Mouse (Mus musculus) kidney, postnatal 0 days (tissue): Measurements from ENCODE around the gene Bpifb2. TPM values are rescaled to one million over a fixed set of nuclear protein-coding genes. Genes with fewer than 3 reads are reported as not detected.

Source experiments
- ATAC-seq: fragments of 200-750 bp; cut with Nextera tagmentation; replicated peaks from 2 replicates; pipeline ENCODE4 v1.8.0; 2017; ENCODE audit warnings: low read depth, moderate number of reproducible peaks, moderate TSS enrichment, moderate library complexity; ENCODE audit not compliant: low FRiP score
- DNase-seq: peaks from one replicate; pipeline ENCODE4 v3.0.0-alpha.2; 2016; ENCODE audit warnings: low spot score
- H3K27ac ChIP-seq: fragments of 300-500 bp; sonication (generic); 2 replicates; pipeline ENCODE4 v1.5.1; 2014; ENCODE audit warnings: mild to moderate bottlenecking
- H3K27me3 ChIP-seq: fragments of 300-500 bp; sonication (generic); 2 replicates; pipeline ENCODE4 v1.6.1; 2014; ENCODE audit warnings: low read length, mixed read lengths; ENCODE audit not compliant: insufficient read depth
- H3K36me3 ChIP-seq: fragments of 300-500 bp; sonication (generic); 2 replicates; pipeline ENCODE4 v1.6.1; 2014; ENCODE audit warnings: low read length, mixed read lengths; ENCODE audit not compliant: insufficient read depth
- H3K4me1 ChIP-seq: fragments of 300-500 bp; sonication (generic); replicated peaks from 2 replicates; pipeline ENCODE4 v1.6.1; 2014; ENCODE audit warnings: antibody characterized with exemption, low read length, mixed read lengths; ENCODE audit not compliant: insufficient read depth
- H3K4me2 ChIP-seq: fragments of 300-500 bp; sonication (generic); 2 replicates; pipeline ENCODE4 v1.6.1; 2014; ENCODE audit warnings: mild to moderate bottlenecking, low read length, moderate library complexity, mixed read lengths
- H3K4me3 ChIP-seq: fragments of 300-500 bp; sonication (generic); replicated peaks from 2 replicates; pipeline ENCODE4 v1.5.1; 2014; ENCODE audit warnings: low read depth, low read length
- H3K9ac ChIP-seq: fragments of 300-500 bp; sonication (generic); 2 replicates; pipeline ENCODE4 v1.6.1; 2014; ENCODE audit warnings: low read depth, low read length
- H3K9me3 ChIP-seq: fragments of 300-500 bp; sonication (generic); replicated peaks from 2 replicates; pipeline ENCODE4 v1.6.1; 2016; ENCODE audit warnings: low read length, inconsistent platforms, mixed read lengths
- CTCF ChIP-seq: IDR thresholded peaks from 2 replicates; pipeline ENCODE4 v1.5.1; 2016; ENCODE audit warnings: antibody characterized with exemption, low read depth, mild to moderate bottlenecking, moderate library complexity
- WGBS: fragments of 180-500 bp; shearing (Covaris S2); extraction: QIAGEN DNeasy Blood & Tissue Kit; methylation state at CpG from one replicate; pipeline ENCODE4 v1.1.7; 2014; 5-methylcytosine and 5-hydroxymethylcytosine counted together
- polyA plus RNA-seq: library from polyadenylated mRNA; unstranded; fragments of >200 nt; fragmentation: Nextera tagmentation; extraction: Ambion mirVana; gene quantifications from 2 replicates; pipeline ENCODE4 v1.2.1, GENCODE M21; 2015

Gene Bpifb2
- polyA plus RNA-seq, 1 experiment from 2014 or later, result not detected

GRCm38 (mm10) chr2:153944567-153944966, 69.7 kb downstream of the Bpifb2 start:
- Histone ChIP-seq H3K27ac (no peak overlapping the region), H3K4me2 (no peak overlapping the region), H3K9me3 (no peaks in the 10 kb centered on the region), H3K4me1 (no peaks in the 10 kb centered on the region), H3K9ac (no peak overlapping the region), H3K27me3 (no peaks in the 10 kb centered on the region), H3K4me3 (no peak overlapping the region), H3K36me3 (no peaks in the 10 kb centered on the region)
- ATAC-seq, result no peak
- TF ChIP-seq CTCF, result no peak
- 80% methylated on average over 8 of the region's 8 CpGs for WGBS
- no peak for DNase-seq

Other genes with a start within 250 kb of the Bpifb2 start
- gene Commd7, start 242.3 kb upstream of the Bpifb2 start, polyA plus RNA-seq, result 78.7 and 78.8 TPM in 2 replicates
- gene Dnmt3b, start 225.6 kb upstream of the Bpifb2 start, polyA plus RNA-seq, result 9.4 and 10.5 TPM in 2 replicates
- gene Dnmt3c, start 178.4 kb upstream of the Bpifb2 start, polyA plus RNA-seq, result 0.06 TPM in 1 of 2 replicates, not detected in the other
- gene Mapre1, start 133.8 kb upstream of the Bpifb2 start, polyA plus RNA-seq, result 192 and 216 TPM in 2 replicates
- not detected in 2 replicates for gene Efcab8, start 95.1 kb upstream of the Bpifb2 start, polyA plus RNA-seq
- gene Sun5, start 4.0 kb upstream of the Bpifb2 start, polyA plus RNA-seq, result not detected in 2 replicates
- gene Bpifb6, start 25.3 kb downstream of the Bpifb2 start, polyA plus RNA-seq, result not detected in 2 replicates
- gene Bpifb3, start 43.2 kb downstream of the Bpifb2 start, polyA plus RNA-seq, result not detected in 2 replicates
- not detected in 2 replicates for gene Bpifb4, start 63.2 kb downstream of the Bpifb2 start, polyA plus RNA-seq
- not detected in 2 replicates for gene Bpifa6, start 99.9 kb downstream of the Bpifb2 start, polyA plus RNA-seq
- not detected in 2 replicates for gene Bpifa2, start 133.2 kb downstream of the Bpifb2 start, polyA plus RNA-seq